Mouse (Mus musculus): ENCODE results near the gene Tubb2b. TPM values are rescaled to one million over a fixed set of nuclear protein-coding genes. Genes with fewer than 3 reads are reported as not detected.

Tubb2b gene
- polyA plus RNA-seq, 1 experiment: 438 TPM

DNA sequence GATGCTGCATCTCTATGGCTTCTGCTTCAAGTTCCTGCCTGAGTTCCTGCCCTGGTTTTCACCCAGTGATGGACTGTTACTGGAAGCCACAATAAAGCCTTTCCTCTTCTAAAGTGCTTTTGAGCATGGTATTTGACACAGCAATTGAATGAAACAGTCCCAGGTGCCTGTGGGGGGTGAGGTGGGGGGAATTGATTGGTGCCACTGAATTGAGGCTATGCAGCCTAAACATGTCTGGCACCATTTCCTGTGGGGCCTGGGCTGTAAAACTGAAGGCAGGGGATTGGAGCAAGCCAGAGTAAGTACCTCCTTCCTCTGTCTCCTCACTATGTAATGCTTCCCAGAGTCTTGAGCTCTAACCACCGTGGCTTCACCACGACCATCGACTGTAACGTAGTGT is 15.6 kb downstream of the Tubb2b start:
- no peak overlapping the region for H3K4me3 ChIP-seq
- no peak for TF ChIP-seq POLR2AphosphoS2 (IDR thresholded peaks at IDR 0.05; ENCODE audit: insufficient read length, low read depth)
- no peak for TF ChIP-seq CEBPB (IDR thresholded peaks at IDR 0.05; ENCODE audit: insufficient read depth, poor library complexity, severe bottlenecking)
- TF ChIP-seq E2F4 (IDR thresholded peaks at IDR 0.05; ENCODE audit: insufficient read depth): no peak
- no peak for TF ChIP-seq MAX (IDR thresholded peaks at IDR 0.05; ENCODE audit: low read depth)
- TF ChIP-seq TCF3 (IDR thresholded peaks at IDR 0.05; ENCODE audit: insufficient read length, low read depth): no peak
- no peak for TF ChIP-seq USF1 (IDR thresholded peaks at IDR 0.05; ENCODE audit: low read depth)
- no peak for TF ChIP-seq REST (IDR thresholded peaks at IDR 0.05; ENCODE audit: insufficient read depth, insufficient read length)
- TF ChIP-seq MYOD1 (IDR thresholded peaks at IDR 0.05; ENCODE audit: control insufficient read depth in 1 of 3, insufficient read length in 2 of 3, low read depth in 2 of 3): no peak
- no peak for TF ChIP-seq SRF (IDR thresholded peaks at IDR 0.05; ENCODE audit: control insufficient read depth, insufficient read length, low read depth)
- no peak for TF ChIP-seq MYOG (IDR thresholded peaks at IDR 0.05; ENCODE audit: control insufficient read depth in 1 of 3, insufficient read depth in 1 of 3, insufficient read length in 2 of 3, low read depth in 2 of 3)
- no peak for TF ChIP-seq TCF12 (IDR thresholded peaks at IDR 0.05; ENCODE audit: insufficient read depth, poor library complexity, severe bottlenecking)
- TF ChIP-seq POLR2A (IDR thresholded peaks at IDR 0.05; ENCODE audit: insufficient read length, low read depth): no peak
- H3K79me2 ChIP-seq (ENCODE audit: control insufficient read depth, insufficient read depth): no peaks in the 10 kb centered on the region
- no peak overlapping the region for H3K4me2 ChIP-seq (ENCODE audit: low read depth)
- H3K27me3 ChIP-seq (ENCODE audit: control insufficient read depth, insufficient read depth, insufficient read length): no peaks in the 10 kb centered on the region
- no peaks in the 10 kb centered on the region for H3K36me3 ChIP-seq (ENCODE audit: control insufficient read depth, insufficient read depth)
- no peak overlapping the region for H3ac ChIP-seq (ENCODE audit: control insufficient read depth, insufficient read length)

DNA sequence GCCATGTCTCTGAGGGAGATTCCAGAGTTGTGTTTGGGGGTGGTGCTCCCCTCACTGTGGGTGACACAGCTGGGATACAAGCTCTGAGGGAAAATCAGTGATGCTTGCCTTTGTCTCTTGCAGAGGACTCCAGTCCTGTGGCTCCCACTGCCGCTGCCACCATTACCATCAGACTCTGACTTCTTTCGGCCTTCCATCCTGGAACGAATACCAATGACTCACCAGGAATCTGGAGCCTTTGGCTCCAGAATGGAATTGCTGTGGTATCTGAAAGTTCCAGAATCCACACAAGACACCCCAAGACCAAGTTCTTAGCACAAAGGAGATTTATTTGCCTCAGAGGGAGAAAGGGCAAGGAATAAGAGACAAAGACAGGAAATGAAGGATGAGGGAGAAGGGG is 17.2 kb downstream of the Tubb2b start:
- Histone ChIP-seq H3K27me3 (ENCODE audit: control insufficient read depth, insufficient read depth, insufficient read length) (no peaks in the 10 kb centered on the region), H3K36me3 (ENCODE audit: control insufficient read depth, insufficient read depth) (no peaks in the 10 kb centered on the region), H3ac (ENCODE audit: control insufficient read depth, insufficient read length) (no peak overlapping the region), H3K79me2 (ENCODE audit: control insufficient read depth, insufficient read depth) (no peaks in the 10 kb centered on the region), H3K4me3 (no peak overlapping the region), H3K4me2 (ENCODE audit: low read depth) (peak overlapping the region; percentile 65)
- TF ChIP-seq SRF (IDR thresholded peaks at IDR 0.05; ENCODE audit: control insufficient read depth, insufficient read length, low read depth) (no peak), E2F4 (IDR thresholded peaks at IDR 0.05; ENCODE audit: insufficient read depth) (no peak), MYOG (IDR thresholded peaks at IDR 0.05; ENCODE audit: control insufficient read depth in 1 of 3, insufficient read depth in 1 of 3, insufficient read length in 2 of 3, low read depth in 2 of 3) (no peak), POLR2A (IDR thresholded peaks at IDR 0.05; ENCODE audit: insufficient read length, low read depth) (no peak), POLR2AphosphoS2 (IDR thresholded peaks at IDR 0.05; ENCODE audit: insufficient read length, low read depth) (no peak)

DNA sequence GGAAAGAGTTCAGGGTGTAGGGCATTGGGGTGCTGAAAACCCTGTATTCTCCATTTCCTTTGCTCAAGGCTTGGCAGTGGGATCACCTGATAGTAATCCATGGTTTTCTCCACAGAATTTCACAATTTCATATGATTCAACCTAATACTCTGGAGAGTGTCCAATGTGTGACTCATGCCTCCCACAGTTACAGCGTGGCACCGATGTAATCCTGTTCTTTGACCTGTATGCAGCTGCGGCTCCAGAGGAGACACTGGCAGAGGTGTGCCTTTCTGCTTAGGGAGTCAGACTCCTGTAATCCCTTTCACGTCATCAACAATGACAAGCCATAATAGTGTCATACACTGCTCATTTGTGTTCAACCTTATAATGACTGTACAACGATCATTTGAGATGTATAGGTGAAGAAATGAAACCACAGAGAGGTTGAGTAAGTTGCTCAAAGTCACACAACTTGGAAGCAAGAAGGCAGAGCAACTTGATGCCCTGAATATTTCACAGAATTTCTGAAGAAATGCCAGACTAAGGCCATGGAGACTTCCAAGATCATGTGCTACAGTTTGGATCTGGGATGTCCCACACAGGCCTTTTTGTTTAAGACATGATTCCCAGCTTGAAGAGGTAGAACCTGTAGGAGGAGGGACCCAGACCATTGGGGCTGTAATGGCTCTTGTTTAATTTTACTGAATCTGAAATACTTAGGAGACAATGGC is 17.7 kb downstream of the Tubb2b start:
- Histone ChIP-seq H3K4me2 (ENCODE audit: low read depth) (peak overlapping the region; percentile 65), H3K79me2 (ENCODE audit: control insufficient read depth, insufficient read depth) (no peaks in the 10 kb centered on the region), H3K27me3 (ENCODE audit: control insufficient read depth, insufficient read depth, insufficient read length) (no peaks in the 10 kb centered on the region), H3K4me3 (no peak overlapping the region), H3ac (ENCODE audit: control insufficient read depth, insufficient read length) (no peak overlapping the region), H3K36me3 (ENCODE audit: control insufficient read depth, insufficient read depth) (no peaks in the 10 kb centered on the region)
- TF ChIP-seq POLR2AphosphoS2 (IDR thresholded peaks at IDR 0.05; ENCODE audit: insufficient read length, low read depth) (no peak), CEBPB (IDR thresholded peaks at IDR 0.05; ENCODE audit: insufficient read depth, poor library complexity, severe bottlenecking) (peak; percentile 97), POLR2A (IDR thresholded peaks at IDR 0.05; ENCODE audit: insufficient read length, low read depth) (no peak), MAX (IDR thresholded peaks at IDR 0.05; ENCODE audit: low read depth) (no peak), TCF3 (IDR thresholded peaks at IDR 0.05; ENCODE audit: insufficient read length, low read depth) (no peak), MYOG (IDR thresholded peaks at IDR 0.05; ENCODE audit: control insufficient read depth in 1 of 3, insufficient read depth in 1 of 3, insufficient read length in 2 of 3, low read depth in 2 of 3) (peak in 1 of 3 experiments; percentile 11), SRF (IDR thresholded peaks at IDR 0.05; ENCODE audit: control insufficient read depth, insufficient read length, low read depth) (no peak), TCF12 (IDR thresholded peaks at IDR 0.05; ENCODE audit: insufficient read depth, poor library complexity, severe bottlenecking) (no peak), REST (IDR thresholded peaks at IDR 0.05; ENCODE audit: insufficient read depth, insufficient read length) (no peak), E2F4 (IDR thresholded peaks at IDR 0.05; ENCODE audit: insufficient read depth) (no peak), USF1 (IDR thresholded peaks at IDR 0.05; ENCODE audit: low read depth) (peak; percentile 9), MYOD1 (IDR thresholded peaks at IDR 0.05; ENCODE audit: control insufficient read depth in 1 of 3, insufficient read length in 2 of 3, low read depth in 2 of 3) (peak in 2 of 3 experiments; percentile 46 to 71)

DNA sequence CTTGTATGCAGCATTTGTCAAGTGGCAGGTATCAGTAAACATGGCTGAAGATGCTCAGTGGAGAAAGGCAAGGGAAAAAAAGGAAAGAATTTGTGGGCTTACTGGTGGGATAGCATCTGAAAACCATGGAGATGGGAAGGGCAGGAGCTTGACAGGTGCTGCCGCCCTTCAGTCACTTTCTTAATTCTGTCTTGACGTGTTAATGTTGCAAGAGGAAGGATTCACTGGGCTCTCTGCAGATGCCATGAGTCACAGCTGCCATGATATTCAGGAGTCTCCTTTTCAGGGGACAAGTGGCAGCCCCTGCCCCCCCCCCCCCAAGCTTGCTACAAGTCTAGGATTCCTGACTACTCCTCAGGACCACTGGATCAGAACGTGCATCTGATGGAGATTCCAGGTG is 18.4 kb downstream of the Tubb2b start:
- Histone ChIP-seq H3K36me3 (ENCODE audit: control insufficient read depth, insufficient read depth) (no peaks in the 10 kb centered on the region), H3K79me2 (ENCODE audit: control insufficient read depth, insufficient read depth) (no peaks in the 10 kb centered on the region), H3K4me3 (no peak overlapping the region), H3K4me2 (ENCODE audit: low read depth) (peak overlapping the region; percentile 65), H3ac (ENCODE audit: control insufficient read depth, insufficient read length) (no peak overlapping the region), H3K27me3 (ENCODE audit: control insufficient read depth, insufficient read depth, insufficient read length) (no peaks in the 10 kb centered on the region)
- TF ChIP-seq MAX (IDR thresholded peaks at IDR 0.05; ENCODE audit: low read depth) (no peak), MYOG (IDR thresholded peaks at IDR 0.05; ENCODE audit: control insufficient read depth in 1 of 3, insufficient read depth in 1 of 3, insufficient read length in 2 of 3, low read depth in 2 of 3) (peak in 1 of 3 experiments; percentile 71), CEBPB (IDR thresholded peaks at IDR 0.05; ENCODE audit: insufficient read depth, poor library complexity, severe bottlenecking) (peak; percentile 61; the same call in 1 of the 2 replicates), REST (IDR thresholded peaks at IDR 0.05; ENCODE audit: insufficient read depth, insufficient read length) (no peak), E2F4 (IDR thresholded peaks at IDR 0.05; ENCODE audit: insufficient read depth) (no peak), MYOD1 (IDR thresholded peaks at IDR 0.05; ENCODE audit: control insufficient read depth in 1 of 3, insufficient read length in 2 of 3, low read depth in 2 of 3) (peak; percentile 13 to 80 (median 73)), TCF3 (IDR thresholded peaks at IDR 0.05; ENCODE audit: insufficient read length, low read depth) (peak; percentile 10), TCF12 (IDR thresholded peaks at IDR 0.05; ENCODE audit: insufficient read depth, poor library complexity, severe bottlenecking) (no peak), USF1 (IDR thresholded peaks at IDR 0.05; ENCODE audit: low read depth) (no peak), POLR2A (IDR thresholded peaks at IDR 0.05; ENCODE audit: insufficient read length, low read depth) (no peak), SRF (IDR thresholded peaks at IDR 0.05; ENCODE audit: control insufficient read depth, insufficient read length, low read depth) (no peak), POLR2AphosphoS2 (IDR thresholded peaks at IDR 0.05; ENCODE audit: insufficient read length, low read depth) (no peak)

All from myocyte (in vitro differentiated cells).